Mouse (Mus musculus): ENCODE results near the gene Srrm2.

The Srrm2 gene

DNA sequence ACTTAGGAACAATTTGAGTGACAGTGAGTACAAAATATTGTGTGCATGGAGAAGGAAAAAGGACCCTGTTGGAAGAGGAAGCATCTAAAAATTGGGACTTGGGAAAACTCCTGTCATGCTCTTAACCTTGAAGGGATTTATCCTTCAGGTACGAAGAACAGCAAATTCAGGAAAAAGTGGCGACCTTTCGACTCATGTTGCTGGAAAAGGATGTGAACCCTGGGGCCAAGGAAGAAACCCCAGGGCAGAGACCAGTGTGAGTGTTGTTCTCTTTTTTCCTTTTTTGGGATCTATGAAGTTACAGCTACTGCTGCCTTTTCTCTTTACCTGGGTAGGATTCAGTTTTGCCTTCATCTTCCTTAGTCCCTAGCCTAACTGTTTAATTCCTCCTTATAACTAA is 17.6 kb downstream of the Srrm2 start:
- Histone ChIP-seq H3K27me3 (ENCODE audit: control insufficient read depth, insufficient read depth, low read length, poor library complexity, severe bottlenecking) (no peaks in the 10 kb centered on the region), H3K36me3 (ENCODE audit: control insufficient read depth, insufficient read depth, low read length, poor library complexity, severe bottlenecking) (peaks cover 30% of the 10 kb centered on the region)
- DNase-seq (ENCODE audit: low read depth, low spot score): no peak

DNA sequence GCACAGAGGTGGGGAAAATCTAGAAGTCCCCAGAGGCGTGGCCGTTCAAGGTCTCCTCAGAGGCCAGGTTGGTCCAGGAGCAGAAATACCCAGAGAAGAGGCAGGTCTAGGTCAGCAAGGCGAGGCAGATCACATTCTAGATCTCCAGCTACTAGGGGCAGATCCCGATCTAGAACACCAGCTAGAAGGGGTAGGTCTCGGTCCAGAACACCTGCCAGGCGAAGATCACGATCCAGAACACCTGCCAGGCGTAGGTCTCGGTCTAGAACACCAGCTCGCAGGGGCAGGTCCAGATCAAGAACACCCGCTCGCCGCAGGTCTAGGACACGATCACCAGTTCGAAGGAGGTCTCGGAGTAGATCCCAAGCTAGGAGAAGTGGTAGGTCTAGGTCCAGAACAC is 25.3 kb downstream of the Srrm2 start:
- H3K36me3 ChIP-seq (ENCODE audit: control insufficient read depth, insufficient read depth, low read length, poor library complexity, severe bottlenecking): peaks cover 31% of the 10 kb centered on the region
- DNase-seq (ENCODE audit: low read depth, low spot score): no peak
- H3K27me3 ChIP-seq (ENCODE audit: control insufficient read depth, insufficient read depth, low read length, poor library complexity, severe bottlenecking): no peaks in the 10 kb centered on the region

DNA sequence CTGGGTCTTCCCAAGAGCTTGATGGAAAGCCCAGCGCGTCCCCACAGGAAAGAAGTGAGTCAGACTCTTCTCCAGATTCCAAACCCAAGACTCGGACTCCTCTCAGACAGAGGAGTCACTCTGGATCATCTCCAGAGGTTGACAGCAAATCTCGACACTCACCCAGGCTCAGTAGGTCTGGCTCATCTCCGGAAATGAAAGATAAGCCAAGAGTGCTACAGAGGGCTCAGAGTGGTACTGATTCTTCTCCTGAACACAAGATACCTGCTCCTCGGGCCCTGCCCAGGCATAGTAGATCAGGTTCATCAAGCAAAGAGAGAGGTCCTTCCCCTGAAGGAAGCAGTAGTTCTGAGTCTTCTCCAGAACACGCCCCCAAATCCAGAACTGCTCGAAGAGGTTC is 28.2 kb downstream of the Srrm2 start:
- DNase-seq (ENCODE audit: low read depth, low spot score): no peak
- H3K36me3 ChIP-seq (ENCODE audit: control insufficient read depth, insufficient read depth, low read length, poor library complexity, severe bottlenecking): peaks cover 23% of the 10 kb centered on the region

DNA sequence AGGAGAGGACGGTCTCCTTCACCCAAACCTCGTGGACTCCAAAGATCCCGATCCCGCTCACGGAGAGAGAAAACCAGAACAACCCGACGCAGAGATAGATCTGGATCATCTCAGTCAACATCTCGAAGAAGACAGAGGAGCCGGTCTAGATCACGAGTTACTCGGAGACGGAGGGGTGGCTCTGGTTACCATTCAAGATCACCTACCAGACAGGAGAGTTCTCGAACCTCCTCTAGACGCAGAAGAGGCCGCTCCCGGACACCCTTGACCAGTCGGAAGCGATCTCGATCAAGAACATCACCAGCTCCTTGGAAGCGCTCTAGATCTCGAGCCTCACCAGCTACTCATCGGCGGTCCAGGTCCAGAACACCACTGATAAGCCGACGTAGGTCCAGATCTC is 28.9 kb downstream of the Srrm2 start:
- no peak for DNase-seq (ENCODE audit: low read depth, low spot score)
- H3K36me3 ChIP-seq (ENCODE audit: control insufficient read depth, insufficient read depth, low read length, poor library complexity, severe bottlenecking): peaks cover 26% of the 10 kb centered on the region
- no peaks in the 10 kb centered on the region for H3K27me3 ChIP-seq (ENCODE audit: control insufficient read depth, insufficient read depth, low read length, poor library complexity, severe bottlenecking)

More for the DNA sequence above, 28.2 kb downstream of the Srrm2 start:
- H3K27me3 ChIP-seq (ENCODE audit: control insufficient read depth, insufficient read depth, low read length, poor library complexity, severe bottlenecking): no peaks in the 10 kb centered on the region

DNA sequence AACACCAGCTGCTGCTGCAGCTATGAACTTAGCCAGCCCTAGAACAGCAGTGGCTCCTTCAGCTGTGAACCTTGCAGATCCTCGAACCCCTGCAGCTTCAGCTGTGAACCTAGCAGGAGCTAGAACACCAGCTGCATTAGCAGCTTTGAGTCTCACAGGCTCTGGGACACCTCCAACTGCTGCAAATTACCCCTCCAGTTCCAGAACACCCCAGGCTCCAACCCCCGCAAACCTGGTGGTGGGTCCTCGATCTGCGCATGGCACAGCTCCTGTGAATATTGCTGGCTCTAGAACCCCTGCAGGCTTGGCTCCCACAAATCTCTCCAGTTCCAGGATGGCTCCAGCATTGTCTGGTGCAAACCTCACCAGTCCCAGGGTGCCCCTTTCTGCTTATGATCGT is 30.4 kb downstream of the Srrm2 start:
- no peak for DNase-seq (ENCODE audit: low read depth, low spot score)
- H3K36me3 ChIP-seq (ENCODE audit: control insufficient read depth, insufficient read depth, low read length, poor library complexity, severe bottlenecking): peaks cover 25% of the 10 kb centered on the region
- H3K27me3 ChIP-seq (ENCODE audit: control insufficient read depth, insufficient read depth, low read length, poor library complexity, severe bottlenecking): no peaks in the 10 kb centered on the region

DNA sequence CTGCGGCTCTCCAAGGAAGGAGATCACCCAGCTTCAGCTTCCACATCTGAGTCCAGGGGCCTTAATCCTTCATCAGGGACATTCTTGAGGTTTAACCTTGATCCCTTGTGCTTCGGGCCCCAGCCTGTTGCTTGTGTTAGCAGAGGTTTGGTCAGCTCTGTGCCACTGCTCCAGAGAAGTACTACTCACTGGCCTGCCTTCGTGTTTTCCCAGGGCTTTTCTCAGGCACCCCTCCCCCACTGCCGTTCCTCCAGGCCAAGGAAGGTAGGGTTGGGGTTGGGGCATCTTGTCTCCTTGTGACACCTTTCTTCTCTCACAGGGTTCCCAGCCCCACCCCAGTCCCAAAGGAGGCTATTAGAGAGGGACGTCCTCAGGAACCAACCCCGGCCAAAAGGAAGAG is 31.8 kb downstream of the Srrm2 start:
- H3K27me3 ChIP-seq (ENCODE audit: control insufficient read depth, insufficient read depth, low read length, poor library complexity, severe bottlenecking): no peaks in the 10 kb centered on the region
- no peak for DNase-seq (ENCODE audit: low read depth, low spot score)
- peaks cover 25% of the 10 kb centered on the region for H3K36me3 ChIP-seq (ENCODE audit: control insufficient read depth, insufficient read depth, low read length, poor library complexity, severe bottlenecking)

DNA sequence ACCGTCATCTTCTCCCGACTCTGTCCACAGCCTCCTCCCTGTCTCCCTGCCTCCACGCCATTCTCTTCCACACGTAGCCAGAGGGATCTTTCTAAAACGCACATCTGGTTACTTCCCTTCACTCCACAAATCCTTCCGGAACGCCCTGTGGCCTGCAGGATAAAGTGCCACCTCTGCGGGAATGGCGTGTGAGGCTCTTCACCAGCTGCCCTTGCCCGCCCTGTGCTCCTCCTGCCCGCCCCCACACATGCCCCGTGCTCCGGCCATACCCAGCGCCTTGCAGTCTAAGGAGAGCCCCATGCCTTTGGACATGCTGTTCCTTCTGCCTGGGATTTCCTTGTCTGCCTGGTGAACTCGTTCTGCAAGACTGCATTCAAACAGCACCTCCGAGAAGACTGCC is 32.7 kb downstream of the Srrm2 start:
- DNase-seq (ENCODE audit: low read depth, low spot score): no peak
- peaks cover 25% of the 10 kb centered on the region for H3K36me3 ChIP-seq (ENCODE audit: control insufficient read depth, insufficient read depth, low read length, poor library complexity, severe bottlenecking)

DNA sequence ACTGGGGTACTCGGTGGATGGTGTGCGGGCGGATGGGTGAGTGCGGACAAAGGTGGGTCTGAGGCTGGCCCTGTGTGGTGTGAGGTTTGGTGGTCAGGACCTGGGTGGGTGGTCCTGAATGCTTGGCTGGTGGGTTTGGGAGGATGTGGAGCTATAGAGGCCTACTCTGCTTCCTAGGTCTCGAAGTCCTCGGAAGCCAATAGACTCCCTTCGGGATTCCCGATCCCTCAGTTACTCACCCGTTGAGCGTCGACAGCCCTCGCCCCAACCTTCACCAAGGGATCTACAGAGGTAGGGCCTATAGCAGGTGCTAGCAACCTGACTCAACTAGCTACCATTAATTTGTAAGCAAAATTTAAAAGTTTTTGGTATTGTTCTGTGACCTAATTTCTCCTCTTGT is 33.3 kb downstream of the Srrm2 start:
- DNase-seq (ENCODE audit: low read depth, low spot score): no peak
- peaks cover 19% of the 10 kb centered on the region for H3K36me3 ChIP-seq (ENCODE audit: control insufficient read depth, insufficient read depth, low read length, poor library complexity, severe bottlenecking)
- H3K27me3 ChIP-seq (ENCODE audit: control insufficient read depth, insufficient read depth, low read length, poor library complexity, severe bottlenecking): no peaks in the 10 kb centered on the region

More for the DNA sequence above, 32.7 kb downstream of the Srrm2 start:
- no peaks in the 10 kb centered on the region for H3K27me3 ChIP-seq (ENCODE audit: control insufficient read depth, insufficient read depth, low read length, poor library complexity, severe bottlenecking)

DNA sequence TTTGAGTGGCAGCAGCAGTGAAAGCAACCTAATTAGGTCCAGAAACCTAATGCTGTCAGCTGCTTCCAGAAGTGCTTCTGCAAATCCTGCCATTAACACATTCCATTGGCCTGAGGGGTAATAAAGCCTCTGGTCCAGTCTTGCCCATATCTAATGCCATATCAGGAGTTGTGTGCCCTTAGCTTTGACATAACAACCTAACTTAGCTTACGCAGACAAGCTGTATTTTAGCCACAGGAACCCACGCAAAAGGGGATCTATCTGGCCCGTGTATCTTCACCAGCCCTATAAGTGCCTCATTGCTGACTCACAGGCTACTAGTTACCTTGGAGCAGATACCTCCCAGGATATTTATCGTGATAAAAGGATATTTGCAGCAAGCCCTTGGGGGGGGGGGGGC is 35.3 kb downstream of the Srrm2 start:
- Histone ChIP-seq H3K36me3 (ENCODE audit: control insufficient read depth, insufficient read depth, low read length, poor library complexity, severe bottlenecking) (peaks cover 15% of the 10 kb centered on the region), H3K27me3 (ENCODE audit: control insufficient read depth, insufficient read depth, low read length, poor library complexity, severe bottlenecking) (no peaks in the 10 kb centered on the region)
- no peak for DNase-seq (ENCODE audit: low read depth, low spot score)

DNA sequence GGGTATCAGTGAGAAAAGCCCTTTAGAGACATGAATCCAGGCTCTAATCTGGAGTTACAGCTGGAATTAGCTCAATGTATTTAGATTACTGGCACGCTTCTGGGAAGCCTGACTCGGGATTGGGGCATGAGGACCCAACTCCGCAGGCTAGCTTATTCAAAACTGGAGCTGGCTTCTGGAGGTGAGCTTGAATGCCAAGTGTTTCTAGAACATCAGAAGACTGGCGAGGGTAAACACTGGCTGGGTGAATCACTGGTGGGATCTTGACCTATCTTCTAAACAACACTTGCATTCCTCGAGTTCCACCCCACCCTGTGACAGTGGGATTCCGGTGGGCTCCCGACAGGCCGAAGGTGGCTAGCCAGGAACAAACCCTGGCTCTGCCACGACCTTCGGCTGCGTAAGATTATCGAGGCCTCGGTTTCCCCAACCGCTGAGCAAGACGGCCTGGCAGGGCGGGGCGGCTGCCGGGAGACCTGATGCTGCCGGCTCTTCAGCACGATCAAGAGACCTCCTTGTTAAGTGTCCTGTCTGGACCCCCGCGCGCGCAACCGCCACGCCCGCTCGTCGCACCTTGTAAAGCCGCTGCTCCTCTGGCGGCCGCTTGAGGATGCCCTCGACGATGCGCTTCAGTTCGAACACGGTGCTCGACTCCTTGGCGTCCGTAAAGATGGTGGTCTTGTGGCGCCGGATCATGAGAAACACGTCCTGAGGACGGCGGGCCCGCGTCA is 38.1 kb downstream of the Srrm2 start:
- Histone ChIP-seq H3K27me3 (ENCODE audit: control insufficient read depth, insufficient read depth, low read length, poor library complexity, severe bottlenecking) (no peaks in the 10 kb centered on the region), H3K36me3 (ENCODE audit: control insufficient read depth, insufficient read depth, low read length, poor library complexity, severe bottlenecking) (peaks cover 9% of the 10 kb centered on the region)
- peak; percentile 68 for DNase-seq (ENCODE audit: low read depth, low spot score)

DNA sequence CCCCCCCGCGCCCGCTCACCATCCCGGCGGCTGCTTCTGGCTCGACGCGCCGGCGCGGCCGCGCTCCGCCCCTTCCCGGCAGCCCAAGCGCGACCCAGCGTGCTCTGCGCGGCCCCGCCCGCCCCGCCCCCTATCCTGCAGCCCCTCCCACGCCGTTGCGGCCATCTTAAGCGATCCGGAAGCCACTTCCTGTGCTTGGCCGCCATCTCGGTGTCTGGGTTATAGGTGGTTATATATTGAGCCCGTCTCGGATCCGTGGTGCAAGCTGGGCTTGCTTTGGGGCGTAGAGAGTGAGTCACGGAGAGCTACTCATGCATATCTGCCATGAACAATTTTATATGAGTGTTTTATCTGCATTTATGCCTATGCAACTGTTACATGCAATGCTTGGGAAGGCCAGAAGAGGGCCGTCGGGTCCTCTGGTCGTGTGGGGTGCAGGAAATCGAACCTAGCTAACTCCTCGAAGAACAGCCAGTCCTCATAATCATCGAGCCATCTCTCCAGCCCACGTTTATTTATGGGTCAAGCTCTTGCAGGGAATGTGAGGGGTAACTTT is 38.8 kb downstream of the Srrm2 start, which contains the start of gene Elob:
Gene Elob, minus strand, starts transcription at position 73 of the 556 bp plus-strand sequence.
- peak; percentile 93 for DNase-seq (ENCODE audit: low read depth, low spot score)
- no peaks in the 10 kb centered on the region for H3K27me3 ChIP-seq (ENCODE audit: control insufficient read depth, insufficient read depth, low read length, poor library complexity, severe bottlenecking)

DNA sequence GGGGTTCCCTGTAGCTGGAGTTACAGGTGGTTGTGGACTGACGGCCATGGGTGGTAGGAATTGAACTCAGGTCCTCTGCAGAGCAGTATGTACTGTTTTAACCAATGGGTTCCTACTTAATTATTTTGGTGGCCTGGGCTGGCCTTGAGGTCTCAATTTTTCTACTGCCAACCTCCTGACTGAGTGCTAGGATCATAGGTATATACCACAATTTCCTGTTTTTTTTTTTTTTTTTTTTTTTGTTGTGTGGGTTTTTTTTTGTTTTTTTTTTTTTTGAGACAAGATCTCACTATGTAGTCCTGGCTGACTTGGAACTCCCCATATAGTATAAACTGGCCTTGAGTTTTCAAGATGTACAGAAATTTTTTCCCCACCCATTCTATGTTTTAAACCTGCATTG is 40.9 kb downstream of the Srrm2 start:
- no peaks in the 10 kb centered on the region; the same call in 1 of the 2 replicates for H3K36me3 ChIP-seq (ENCODE audit: control insufficient read depth, insufficient read depth, low read length, poor library complexity, severe bottlenecking)
- no peak for DNase-seq (ENCODE audit: low read depth, low spot score)
- H3K27me3 ChIP-seq (ENCODE audit: control insufficient read depth, insufficient read depth, low read length, poor library complexity, severe bottlenecking): no peaks in the 10 kb centered on the region

More for the DNA sequence above, 38.8 kb downstream of the Srrm2 start, which contains the start of gene Elob:
- H3K36me3 ChIP-seq (ENCODE audit: control insufficient read depth, insufficient read depth, low read length, poor library complexity, severe bottlenecking): peaks cover 6% of the 10 kb centered on the region; the same call in 1 of the 2 replicates

DNA sequence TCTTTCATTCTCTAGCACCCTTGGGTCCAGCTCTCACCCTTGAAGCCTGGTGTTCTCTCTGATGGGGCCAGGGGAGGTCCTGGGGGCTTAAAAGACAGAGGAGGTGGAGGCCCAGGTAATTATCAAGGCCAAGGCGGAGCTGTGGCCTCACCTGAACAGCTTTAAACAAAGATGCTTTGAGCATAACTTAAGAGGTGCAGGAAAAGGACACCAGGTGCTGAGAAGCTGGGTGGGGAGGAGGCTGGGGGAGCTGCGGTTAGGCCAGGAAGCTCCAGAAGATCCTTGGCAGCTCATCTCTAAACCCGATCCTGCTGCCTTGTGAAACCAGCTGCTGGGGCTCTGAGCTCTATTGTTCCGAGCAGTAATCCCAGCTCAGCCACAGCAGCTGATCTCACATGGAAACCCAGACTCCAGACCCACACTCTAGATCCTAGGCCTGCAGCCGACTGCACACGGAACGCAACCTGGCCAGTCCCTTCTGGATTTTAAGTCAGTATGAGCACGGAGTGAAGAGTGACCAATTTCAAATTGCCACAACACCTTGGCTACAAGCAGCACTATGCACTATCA is 45.8 kb downstream of the Srrm2 start, which contains the start of gene Prss33:
Gene Prss33, minus strand, starts transcription at position 51 of the 570 bp plus-strand sequence.
- H3K27me3 ChIP-seq (ENCODE audit: control insufficient read depth, insufficient read depth, low read length, poor library complexity, severe bottlenecking): no peaks in the 10 kb centered on the region
- no peak for DNase-seq (ENCODE audit: low read depth, low spot score)
- H3K36me3 ChIP-seq (ENCODE audit: control insufficient read depth, insufficient read depth, low read length, poor library complexity, severe bottlenecking): no peaks in the 10 kb centered on the region

DNA sequence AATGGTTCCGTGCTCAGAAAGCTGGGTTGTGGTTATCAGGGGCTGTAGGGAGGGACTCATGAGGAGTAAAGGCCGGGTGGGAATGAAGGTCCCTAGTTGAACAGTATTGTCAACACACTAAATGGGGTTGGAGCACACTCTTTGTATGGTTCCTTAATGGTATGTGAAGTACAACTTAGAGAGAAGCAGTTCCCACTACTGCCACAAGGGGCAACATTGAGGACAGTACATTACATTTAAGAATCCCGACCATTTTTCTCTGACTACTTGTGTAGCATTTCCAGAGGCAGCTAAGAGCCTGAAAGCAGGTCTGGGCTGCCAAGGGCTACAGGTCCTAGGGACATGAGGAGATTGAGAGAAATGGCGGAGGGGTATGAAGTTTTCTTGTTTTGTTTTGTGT is 50.8 kb downstream of the Srrm2 start:
- no peaks in the 10 kb centered on the region for H3K36me3 ChIP-seq (ENCODE audit: control insufficient read depth, insufficient read depth, low read length, poor library complexity, severe bottlenecking)
- no peaks in the 10 kb centered on the region; the same call in 1 of the 2 replicates for H3K27me3 ChIP-seq (ENCODE audit: control insufficient read depth, insufficient read depth, low read length, poor library complexity, severe bottlenecking)
- peak; percentile 85 for DNase-seq (ENCODE audit: low read depth, low spot score)

DNA sequence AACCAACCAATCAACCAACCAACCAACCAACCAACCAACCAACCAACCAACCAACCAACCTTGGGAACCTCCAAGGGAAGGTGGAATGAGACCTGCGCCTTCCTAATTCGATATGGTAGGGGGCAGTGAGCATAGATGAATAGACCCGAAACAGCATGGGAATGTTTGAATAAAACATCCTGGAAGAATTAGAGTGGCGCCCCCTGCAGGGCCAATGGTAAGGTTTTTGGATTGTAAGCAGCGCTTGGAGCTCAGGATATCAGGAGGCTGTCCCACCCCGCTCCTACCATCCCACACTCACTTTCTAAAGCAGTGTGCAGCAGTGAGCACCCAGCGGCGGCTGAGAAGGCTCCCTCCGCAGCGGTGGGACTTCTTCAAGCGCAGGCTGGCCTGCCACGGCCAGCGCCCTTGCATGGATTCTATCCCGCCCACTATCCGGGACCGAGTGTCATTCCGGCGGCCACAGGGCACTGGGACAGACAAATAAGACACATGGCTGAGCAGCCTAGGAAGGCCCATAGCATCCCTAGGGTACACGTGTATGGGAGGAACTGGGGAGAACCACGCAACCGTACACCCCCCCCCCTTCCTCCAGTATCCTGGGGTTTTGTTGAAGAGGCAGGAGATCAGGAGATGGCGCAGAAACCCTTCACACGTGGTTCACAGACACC is 52.9 kb downstream of the Srrm2 start:
- Histone ChIP-seq H3K27me3 (ENCODE audit: control insufficient read depth, insufficient read depth, low read length, poor library complexity, severe bottlenecking) (no peaks in the 10 kb centered on the region; the same call in 1 of the 2 replicates), H3K36me3 (ENCODE audit: control insufficient read depth, insufficient read depth, low read length, poor library complexity, severe bottlenecking) (no peaks in the 10 kb centered on the region)
- peak; percentile 22 for DNase-seq (ENCODE audit: low read depth, low spot score)

All from splenic B cell, adult 2 months (primary cell).